Mouse (Mus musculus) spleen, adult 18-20 months (tissue): ENCODE data around the gene Nr2f2.

Experiments used
- DNase-seq, 2 experiments: peaks; one replicate each; pipeline ENCODE4 v3.0.0; 2022; ENCODE audit warnings: mixed read lengths in 2 of 2

Nr2f2 gene

GRCm38 (mm10) chr7:70349981-70350670 lies 16.4 kb downstream of the Nr2f2 start:
- no peak for DNase-seq

GRCm38 (mm10) chr7:70348977-70349615 lies 17.4 kb downstream of the Nr2f2 start:
- DNase-seq: no peak

GRCm38 (mm10) chr7:70348064-70348976 lies 18.2 kb downstream of the Nr2f2 start:
- no peak for DNase-seq

GRCm38 (mm10) chr7:70347618-70347958 lies 18.9 kb downstream of the Nr2f2 start:
- no peak for DNase-seq

GRCm38 (mm10) chr7:70346951-70347617 lies 19.5 kb downstream of the Nr2f2 start:
- DNase-seq: no peak

GRCm38 (mm10) chr7:70346010-70346536 lies 20.5 kb downstream of the Nr2f2 start:
- no peak for DNase-seq

- DNase-seq: no peak
Observed at GRCm38 (mm10) chr7:70343426-70343825, 23.1 kb downstream of the Nr2f2 start.

- no peak for DNase-seq
Observed at GRCm38 (mm10) chr7:70342771-70343170, 23.8 kb downstream of the Nr2f2 start.

- DNase-seq: no peak
Observed at GRCm38 (mm10) chr7:70342076-70342475, 24.5 kb downstream of the Nr2f2 start.

- no peak for DNase-seq
Observed at GRCm38 (mm10) chr7:70339998-70340630, 26.4 kb downstream of the Nr2f2 start.

- no peak for DNase-seq
Observed at GRCm38 (mm10) chr7:70338265-70338640, 28.3 kb downstream of the Nr2f2 start.

GRCm38 (mm10) chr7:70337581-70338264 lies 28.8 kb downstream of the Nr2f2 start:
- no peak for DNase-seq

GRCm38 (mm10) chr7:70336571-70337240 lies 29.8 kb downstream of the Nr2f2 start:
- DNase-seq: no peak

GRCm38 (mm10) chr7:70336126-70336525 lies 30.4 kb downstream of the Nr2f2 start:
- no peak for DNase-seq

- no peak for DNase-seq
Observed at GRCm38 (mm10) chr7:70335411-70335810, 31.1 kb downstream of the Nr2f2 start.

- DNase-seq: peak in 1 of 2 experiments; percentile 30
Observed at GRCm38 (mm10) chr7:70334836-70335235, 31.7 kb downstream of the Nr2f2 start.

GRCm38 (mm10) chr7:70333851-70334250 lies 32.7 kb downstream of the Nr2f2 start:
- no peak for DNase-seq

- DNase-seq: no peak
Observed at GRCm38 (mm10) chr7:70332926-70333664, 33.4 kb downstream of the Nr2f2 start.

GRCm38 (mm10) chr7:70332064-70332850 lies 34.3 kb downstream of the Nr2f2 start:
- DNase-seq: no peak
